Mouse (Mus musculus) C2C12 (cell line): Measurements from ENCODE around the gene Cdc42ep1. TPM values are rescaled to one million over a fixed set of nuclear protein-coding genes. Genes with fewer than 3 reads are reported as not detected.
A peak's percentile ranks its signal among the peaks of the same experiment; 100 is the strongest.

ENCODE experiments used
- H3K27me3 ChIP-seq: one replicate; pipeline ENCODE4 v1.6.1; 2011; ENCODE audit not compliant: control insufficient read depth, insufficient read depth, insufficient read length
- H3K36me3 ChIP-seq: one replicate; pipeline ENCODE4 v1.6.1; 2011; ENCODE audit not compliant: control insufficient read depth, insufficient read depth
- H3K4me3 ChIP-seq: one replicate; pipeline ENCODE4 v1.5.1; 2011; ENCODE audit warnings: mild to moderate bottlenecking, control low read depth; ENCODE audit not compliant: poor library complexity, insufficient read depth, severe bottlenecking
- H3K79me2 ChIP-seq: one replicate; pipeline ENCODE4 v1.6.1; 2011; ENCODE audit not compliant: control insufficient read depth, insufficient read depth
- H3K79me3 ChIP-seq: one replicate; pipeline ENCODE4 v1.6.1; 2011; ENCODE audit warnings: low read depth, control low read depth
- H3ac ChIP-seq: one replicate; pipeline ENCODE3; 2011; ENCODE audit warnings: low read depth; ENCODE audit not compliant: control insufficient read depth, insufficient read length
- CEBPB ChIP-seq: IDR thresholded peaks from one replicate; pipeline ENCODE4 v1.6.1; 2011; ENCODE audit warnings: low read depth, mild to moderate bottlenecking, control low read depth, moderate library complexity
- CTCF ChIP-seq: IDR thresholded peaks from one replicate; pipeline ENCODE4 v1.5.1; 2011; ENCODE audit not compliant: control insufficient read depth, insufficient read depth, insufficient read length
- FOSL1 ChIP-seq: IDR thresholded peaks from one replicate; pipeline ENCODE4 v1.8.0; 2011; ENCODE audit warnings: mild to moderate bottlenecking, low read length; ENCODE audit not compliant: poor library complexity, insufficient read depth, severe bottlenecking
- MAX ChIP-seq: IDR thresholded peaks from one replicate; pipeline ENCODE4 v1.6.1; 2011; ENCODE audit warnings: mild to moderate bottlenecking, control low read depth
- MYOD1 ChIP-seq: IDR thresholded peaks from one replicate; pipeline ENCODE4 v1.6.1; 2011; ENCODE audit warnings: low read depth; ENCODE audit not compliant: control insufficient read depth, insufficient read length
- MYOG ChIP-seq: IDR thresholded peaks from one replicate; pipeline ENCODE4 v1.6.1; 2011; ENCODE audit not compliant: control insufficient read depth, insufficient read length; ENCODE audit errors: extremely low read depth
- USF1 ChIP-seq: IDR thresholded peaks from one replicate; pipeline ENCODE4 v1.6.1; 2011; ENCODE audit warnings: low read depth, mild to moderate bottlenecking, control low read depth, moderate library complexity
- polyA plus RNA-seq: library from polyadenylated mRNA; unstranded; fragments of >200 nt; fragmentation: generic; extraction: Trizol; gene quantifications from one replicate; pipeline ENCODE4 v1.2.1, GENCODE M21; 2012; ENCODE audit warnings: missing spikeins

The Cdc42ep1 gene
- polyA plus RNA-seq, 1 experiment: 55.2 TPM

- no peaks in the 10 kb centered on the region for H3K27me3 ChIP-seq
- peaks cover 41% of the 10 kb centered on the region for H3K36me3 ChIP-seq
Measured at GRCm38 (mm10) chr15:78848467-78848866, 6.0 kb downstream of the Cdc42ep1 start.

GRCm38 (mm10) chr15:78849485-78849884, 7.1 kb downstream of the Cdc42ep1 start:
- H3ac ChIP-seq: no peak overlapping the region
- peaks cover 41% of the 10 kb centered on the region for H3K36me3 ChIP-seq
- peaks cover 28% of the 10 kb centered on the region for H3K79me3 ChIP-seq
- TF ChIP-seq CEBPB (no peak), USF1 (no peak), MAX (no peak), MYOD1 (no peak), CTCF (no peak), FOSL1 (no peak), MYOG (no peak)
- peaks cover 37% of the 10 kb centered on the region for H3K79me2 ChIP-seq
- no peaks in the 10 kb centered on the region for H3K27me3 ChIP-seq
- no peak overlapping the region for H3K4me3 ChIP-seq

More at GRCm38 (mm10) chr15:78848467-78848866, 6.0 kb downstream of the Cdc42ep1 start:
- H3K79me2 ChIP-seq: peaks cover 47% of the 10 kb centered on the region
- TF ChIP-seq MYOD1: no peak
- TF ChIP-seq MAX: no peak
- peak; percentile 93 for TF ChIP-seq CTCF
- H3K4me3 ChIP-seq: no peak overlapping the region
- peaks cover 38% of the 10 kb centered on the region for H3K79me3 ChIP-seq
- no peak overlapping the region for H3ac ChIP-seq

GRCm38 (mm10) chr15:78850059-78850824, 7.8 kb downstream of the Cdc42ep1 start:
- no peak overlapping the region for H3K4me3 ChIP-seq
- H3K27me3 ChIP-seq: no peaks in the 10 kb centered on the region
- H3K36me3 ChIP-seq: peaks cover 41% of the 10 kb centered on the region

GRCm38 (mm10) chr15:78850944-78851343, 8.5 kb downstream of the Cdc42ep1 start:
- H3K79me3 ChIP-seq: peaks cover 16% of the 10 kb centered on the region

More at GRCm38 (mm10) chr15:78850059-78850824, 7.8 kb downstream of the Cdc42ep1 start:
- Histone ChIP-seq H3ac (no peak overlapping the region), H3K79me3 (peaks cover 23% of the 10 kb centered on the region), H3K79me2 (peaks cover 30% of the 10 kb centered on the region)
- no peak for TF ChIP-seq CEBPB
- TF ChIP-seq MYOG: no peak
- TF ChIP-seq CTCF: no peak
- TF ChIP-seq USF1: no peak
- TF ChIP-seq MAX: no peak
- TF ChIP-seq FOSL1: no peak
- no peak for TF ChIP-seq MYOD1

GRCm38 (mm10) chr15:78851505-78852153, 9.2 kb downstream of the Cdc42ep1 start:
- H3K79me2 ChIP-seq: peaks cover 16% of the 10 kb centered on the region

More at GRCm38 (mm10) chr15:78850944-78851343, 8.5 kb downstream of the Cdc42ep1 start:
- no peak overlapping the region for H3ac ChIP-seq
- H3K27me3 ChIP-seq: no peaks in the 10 kb centered on the region
- H3K4me3 ChIP-seq: no peak overlapping the region
- peaks cover 23% of the 10 kb centered on the region for H3K79me2 ChIP-seq
- H3K36me3 ChIP-seq: peaks cover 36% of the 10 kb centered on the region
- TF ChIP-seq USF1 (no peak), CEBPB (no peak), MAX (no peak), FOSL1 (no peak), CTCF (no peak), MYOD1 (no peak), MYOG (no peak)

More at GRCm38 (mm10) chr15:78851505-78852153, 9.2 kb downstream of the Cdc42ep1 start:
- no peaks in the 10 kb centered on the region for H3K27me3 ChIP-seq
- peaks cover 29% of the 10 kb centered on the region for H3K36me3 ChIP-seq
- peak; percentile 68 for TF ChIP-seq CTCF
- peak; percentile 35 for TF ChIP-seq MAX
- no peak for TF ChIP-seq FOSL1
- peaks cover 10% of the 10 kb centered on the region for H3K79me3 ChIP-seq
- H3ac ChIP-seq: peak overlapping the region; percentile 39
- no peak overlapping the region for H3K4me3 ChIP-seq
